Mouse (Mus musculus): ENCODE results near the gene Nupl1.

DNA sequence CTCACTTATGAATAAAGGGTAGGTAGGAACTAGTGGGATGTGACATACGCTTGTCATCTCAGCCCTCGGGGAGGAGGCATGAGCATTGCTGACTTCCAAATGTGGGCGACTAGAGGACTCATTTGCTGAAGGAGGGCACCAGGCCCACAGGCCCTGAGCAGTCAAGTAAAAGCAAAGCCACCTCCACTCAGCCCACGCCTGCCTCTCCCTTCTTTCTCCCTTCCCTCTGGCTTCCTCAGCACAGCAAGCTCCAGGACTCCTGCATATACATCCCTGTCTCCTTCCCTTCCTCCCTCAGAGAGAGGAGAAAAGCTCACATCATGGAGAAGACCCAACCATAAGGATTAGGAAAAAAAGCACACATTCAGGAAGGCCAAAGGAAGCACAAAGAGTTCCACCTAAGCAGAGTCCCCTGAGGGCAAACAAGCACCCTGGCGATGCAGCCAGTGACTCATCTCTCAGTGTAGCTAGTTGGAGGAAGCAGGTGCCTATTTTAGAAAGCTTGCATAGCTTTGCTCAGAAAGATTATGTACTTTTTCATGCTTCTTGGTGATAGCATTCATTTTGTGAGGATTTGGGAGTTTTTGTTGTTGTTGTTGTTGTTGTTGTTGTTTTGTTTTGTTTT lies 62.9 kb downstream of the Nupl1 start:
- no peak for TF ChIP-seq CTCF (IDR thresholded peaks at IDR 0.05; ENCODE audit: low read depth)
- no peak for TF ChIP-seq EP300 (optimal IDR thresholded peaks at IDR 0.05)

All from stomach, postnatal 0 days (tissue).